Mouse (Mus musculus): ENCODE measurements around the gene Hnf1a. TPM values are rescaled to one million over a fixed set of nuclear protein-coding genes. Genes with fewer than 3 reads are reported as not detected.

Hnf1a gene
- polyA plus RNA-seq, 1 experiment from 2014 or later: 0.05 TPM

DNA sequence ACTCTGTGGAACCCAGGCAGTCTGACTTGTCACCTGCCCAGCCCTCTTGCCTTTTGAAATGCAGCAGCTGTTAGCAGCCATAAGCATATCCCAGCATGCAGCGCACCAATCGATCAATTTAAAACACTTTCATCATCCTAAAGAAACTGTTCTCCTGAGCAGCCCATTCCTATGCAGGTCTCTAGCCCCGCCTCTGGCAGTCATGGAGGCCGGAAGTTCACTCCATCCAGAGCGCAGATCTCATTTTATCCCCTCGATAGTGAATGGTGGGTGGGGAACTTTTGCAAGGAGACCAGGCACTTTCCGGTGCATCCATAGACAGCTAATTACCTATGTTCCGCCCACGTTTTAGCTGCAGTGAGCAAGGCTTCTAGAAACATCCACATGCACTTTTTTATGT, 1.3 kb upstream of the Hnf1a start:
- no peaks in the 10 kb centered on the region for H3K4me1 ChIP-seq (ENCODE audit: control insufficient read depth, insufficient read depth, low read length)
- H3K9ac ChIP-seq (ENCODE audit: low read depth, low read length): no peak overlapping the region
- no peaks in the 10 kb centered on the region for H3K27me3 ChIP-seq (ENCODE audit: control insufficient read depth, insufficient read depth, low read depth, low read length)
- no peak for ATAC-seq
- H3K4me3 ChIP-seq (ENCODE audit: low read depth, low read length): no peak overlapping the region
- H3K4me2 ChIP-seq (ENCODE audit: low read length): no peak overlapping the region
- H3K9me3 ChIP-seq (replicated peaks; ENCODE audit: control insufficient read depth, low read length, poor library complexity, severe bottlenecking): no peaks in the 10 kb centered on the region
- H3K27ac ChIP-seq (ENCODE audit: low read length): no peak overlapping the region
- H3K36me3 ChIP-seq (ENCODE audit: control insufficient read depth, insufficient read depth, low read length): no peaks in the 10 kb centered on the region
- WGBS: 85% methylated on average over 9 of the region's 9 CpGs

GRCm38 (mm10) chr5:114969609-114970215, 1.2 kb downstream of the Hnf1a start:
- Histone ChIP-seq H3K9me3 (replicated peaks; ENCODE audit: control insufficient read depth, low read length, poor library complexity, severe bottlenecking) (no peaks in the 10 kb centered on the region), H3K27ac (ENCODE audit: low read length) (no peak overlapping the region), H3K4me1 (ENCODE audit: control insufficient read depth, insufficient read depth, low read length) (no peaks in the 10 kb centered on the region), H3K9ac (ENCODE audit: low read depth, low read length) (no peak overlapping the region), H3K27me3 (ENCODE audit: control insufficient read depth, insufficient read depth, low read depth, low read length) (no peaks in the 10 kb centered on the region), H3K4me2 (ENCODE audit: low read length) (no peak overlapping the region), H3K36me3 (ENCODE audit: control insufficient read depth, insufficient read depth, low read length) (no peaks in the 10 kb centered on the region), H3K4me3 (ENCODE audit: low read depth, low read length) (no peak overlapping the region)
- WGBS: 68% methylated on average over 13 of the region's 13 CpGs
- no peak for ATAC-seq

DNA sequence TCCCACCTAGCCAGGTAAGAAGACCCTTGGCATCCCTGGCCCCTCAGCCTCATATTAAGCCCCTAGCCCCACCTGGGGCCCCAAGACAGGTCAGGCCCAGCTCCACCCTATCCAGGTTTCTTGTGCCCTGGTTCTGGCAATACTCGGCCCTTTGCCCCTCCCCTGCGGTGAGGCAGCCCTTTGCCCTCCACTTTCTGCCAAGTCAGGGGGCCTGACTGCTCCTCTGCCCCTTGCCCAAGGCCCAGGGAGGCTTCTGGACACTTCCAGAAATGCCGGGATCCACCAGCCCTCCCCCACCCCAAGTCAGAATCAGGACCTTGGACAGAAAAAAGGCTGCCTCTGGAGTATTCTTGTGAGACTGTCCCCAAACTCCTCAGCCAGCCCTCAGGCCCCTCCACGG, 1.8 kb downstream of the Hnf1a start:
- Histone ChIP-seq H3K4me3 (ENCODE audit: low read depth, low read length) (no peak overlapping the region), H3K9me3 (replicated peaks; ENCODE audit: control insufficient read depth, low read length, poor library complexity, severe bottlenecking) (no peaks in the 10 kb centered on the region), H3K27ac (ENCODE audit: low read length) (no peak overlapping the region), H3K4me1 (ENCODE audit: control insufficient read depth, insufficient read depth, low read length) (no peaks in the 10 kb centered on the region), H3K36me3 (ENCODE audit: control insufficient read depth, insufficient read depth, low read length) (no peaks in the 10 kb centered on the region), H3K4me2 (ENCODE audit: low read length) (no peak overlapping the region), H3K27me3 (ENCODE audit: control insufficient read depth, insufficient read depth, low read depth, low read length) (no peaks in the 10 kb centered on the region), H3K9ac (ENCODE audit: low read depth, low read length) (no peak overlapping the region)
- ATAC-seq: no peak
- 13% methylated on average over 4 of the region's 4 CpGs for WGBS

DNA sequence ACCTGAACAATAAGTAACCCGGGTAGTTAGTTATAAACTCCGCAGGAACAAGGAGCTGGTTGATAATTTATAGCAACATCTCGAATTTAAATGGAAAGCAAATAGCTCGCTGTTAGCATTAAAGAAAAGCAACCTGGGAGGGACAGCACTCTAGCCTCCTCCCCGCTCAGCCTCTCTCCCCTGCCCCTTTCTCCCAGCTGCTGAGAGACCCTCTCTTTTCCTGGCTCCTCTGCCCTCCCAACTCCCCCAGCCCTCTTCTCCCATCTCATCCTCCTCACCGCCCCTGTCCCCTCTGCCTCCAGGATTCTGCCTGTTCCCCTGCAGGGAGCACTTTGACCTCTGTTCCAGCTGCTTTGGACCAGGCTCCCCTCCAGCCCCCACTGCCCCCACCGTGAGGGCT, 2.2 kb downstream of the Hnf1a start:
- no peak for ATAC-seq
- no peak overlapping the region for H3K27ac ChIP-seq (ENCODE audit: low read length)
- no peak overlapping the region for H3K9ac ChIP-seq (ENCODE audit: low read depth, low read length)
- no peaks in the 10 kb centered on the region for H3K27me3 ChIP-seq (ENCODE audit: control insufficient read depth, insufficient read depth, low read depth, low read length)
- no peak overlapping the region for H3K4me3 ChIP-seq (ENCODE audit: low read depth, low read length)
- 13% methylated on average over 7 of the region's 7 CpGs for WGBS
- H3K4me2 ChIP-seq (ENCODE audit: low read length): no peak overlapping the region
- H3K4me1 ChIP-seq (ENCODE audit: control insufficient read depth, insufficient read depth, low read length): no peaks in the 10 kb centered on the region
- H3K9me3 ChIP-seq (replicated peaks; ENCODE audit: control insufficient read depth, low read length, poor library complexity, severe bottlenecking): no peaks in the 10 kb centered on the region
- no peaks in the 10 kb centered on the region for H3K36me3 ChIP-seq (ENCODE audit: control insufficient read depth, insufficient read depth, low read length)

GRCm38 (mm10) chr5:114967523-114968268, 3.2 kb downstream of the Hnf1a start:
- H3K36me3 ChIP-seq (ENCODE audit: control insufficient read depth, insufficient read depth, low read length): no peaks in the 10 kb centered on the region
- 44% methylated on average over 14 of the region's 14 CpGs for WGBS

GRCm38 (mm10) chr5:114964967-114965898, 5.7 kb downstream of the Hnf1a start:
- Histone ChIP-seq H3K27ac (ENCODE audit: low read length) (no peak overlapping the region), H3K4me2 (ENCODE audit: low read length) (no peak overlapping the region), H3K9me3 (replicated peaks; ENCODE audit: control insufficient read depth, low read length, poor library complexity, severe bottlenecking) (no peaks in the 10 kb centered on the region), H3K27me3 (ENCODE audit: control insufficient read depth, insufficient read depth, low read depth, low read length) (no peaks in the 10 kb centered on the region), H3K9ac (ENCODE audit: low read depth, low read length) (no peak overlapping the region), H3K4me3 (ENCODE audit: low read depth, low read length) (no peak overlapping the region), H3K4me1 (ENCODE audit: control insufficient read depth, insufficient read depth, low read length) (no peaks in the 10 kb centered on the region), H3K36me3 (ENCODE audit: control insufficient read depth, insufficient read depth, low read length) (no peaks in the 10 kb centered on the region)
- ATAC-seq: no peak
- WGBS: 72% methylated on average over 17 of the region's 17 CpGs

More at GRCm38 (mm10) chr5:114967523-114968268, 3.2 kb downstream of the Hnf1a start:
- Histone ChIP-seq H3K4me3 (ENCODE audit: low read depth, low read length) (no peak overlapping the region), H3K27ac (ENCODE audit: low read length) (no peak overlapping the region), H3K27me3 (ENCODE audit: control insufficient read depth, insufficient read depth, low read depth, low read length) (no peaks in the 10 kb centered on the region), H3K4me1 (ENCODE audit: control insufficient read depth, insufficient read depth, low read length) (no peaks in the 10 kb centered on the region), H3K9ac (ENCODE audit: low read depth, low read length) (no peak overlapping the region), H3K9me3 (replicated peaks; ENCODE audit: control insufficient read depth, low read length, poor library complexity, severe bottlenecking) (no peaks in the 10 kb centered on the region), H3K4me2 (ENCODE audit: low read length) (no peak overlapping the region)
- no peak for ATAC-seq

- no peak overlapping the region for H3K9ac ChIP-seq (ENCODE audit: low read depth, low read length)
- H3K4me1 ChIP-seq (ENCODE audit: control insufficient read depth, insufficient read depth, low read length): no peaks in the 10 kb centered on the region
- ATAC-seq: no peak
- no peaks in the 10 kb centered on the region for H3K9me3 ChIP-seq (replicated peaks; ENCODE audit: control insufficient read depth, low read length, poor library complexity, severe bottlenecking)
- H3K4me2 ChIP-seq (ENCODE audit: low read length): no peak overlapping the region
- H3K36me3 ChIP-seq (ENCODE audit: control insufficient read depth, insufficient read depth, low read length): no peaks in the 10 kb centered on the region
- H3K27me3 ChIP-seq (ENCODE audit: control insufficient read depth, insufficient read depth, low read depth, low read length): no peaks in the 10 kb centered on the region
- H3K4me3 ChIP-seq (ENCODE audit: low read depth, low read length): no peak overlapping the region
- no peak overlapping the region for H3K27ac ChIP-seq (ENCODE audit: low read length)
- 78% methylated on average over 7 of the region's 7 CpGs for WGBS
These were observed 6.5 kb downstream of the Hnf1a start for GRCm38 (mm10) chr5:114964315-114964966.

DNA sequence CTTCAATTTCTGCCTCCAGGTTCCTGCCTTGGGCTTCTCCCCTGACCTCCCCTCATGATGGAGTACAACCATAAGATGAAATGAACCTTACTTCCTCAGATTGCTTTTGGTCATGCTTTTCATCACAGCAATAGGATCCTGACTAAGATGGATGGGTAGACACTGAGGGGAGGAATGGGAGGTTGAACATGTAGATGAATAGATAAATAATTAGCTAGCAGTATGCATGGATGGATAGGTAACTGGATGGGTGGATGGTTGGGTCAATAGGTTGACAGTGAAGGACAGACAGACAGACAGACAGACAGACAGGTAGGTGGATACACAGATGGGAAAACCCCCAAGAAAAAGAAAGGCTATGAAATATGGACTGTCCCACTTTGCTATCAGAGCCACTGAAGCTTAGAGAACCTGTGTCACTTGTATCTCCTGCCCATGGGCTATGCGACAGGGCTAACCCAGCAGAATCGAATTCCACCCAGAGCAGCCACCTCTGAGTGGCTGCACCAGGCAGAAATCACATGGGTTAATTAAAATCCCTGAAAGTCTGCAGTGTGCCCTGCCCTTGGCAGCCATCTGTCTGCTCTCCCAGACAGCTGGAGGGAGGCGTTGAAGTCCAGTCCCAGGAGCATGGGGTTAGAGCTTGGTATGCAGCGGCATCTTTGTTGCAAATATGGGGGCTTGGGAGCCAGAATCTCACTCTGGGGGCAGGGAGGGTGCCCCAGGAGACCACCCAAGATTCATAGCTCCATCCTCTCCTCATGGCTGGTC, 9.1 kb downstream of the Hnf1a start:
- Histone ChIP-seq H3K4me3 (ENCODE audit: low read depth, low read length) (no peak overlapping the region), H3K27ac (ENCODE audit: low read length) (no peak overlapping the region), H3K9ac (ENCODE audit: low read depth, low read length) (no peak overlapping the region), H3K9me3 (replicated peaks; ENCODE audit: control insufficient read depth, low read length, poor library complexity, severe bottlenecking) (no peaks in the 10 kb centered on the region), H3K36me3 (ENCODE audit: control insufficient read depth, insufficient read depth, low read length) (no peaks in the 10 kb centered on the region), H3K27me3 (ENCODE audit: control insufficient read depth, insufficient read depth, low read depth, low read length) (no peaks in the 10 kb centered on the region), H3K4me2 (ENCODE audit: low read length) (no peak overlapping the region), H3K4me1 (ENCODE audit: control insufficient read depth, insufficient read depth, low read length) (no peaks in the 10 kb centered on the region)
- WGBS: 40% methylated on average over 4 of the region's 4 CpGs
- ATAC-seq: no peak
